Mouse (Mus musculus) CD4-positive, CD25-positive, alpha-beta regulatory T cell, adult 4 months (primary cell): ENCODE data around the gene Eef1akmt3. TPM values are rescaled to one million over a fixed set of nuclear protein-coding genes. Genes with fewer than 3 reads are reported as not detected.

Source experiments
- ATAC-seq: one replicate; pipeline ENCODE4 v1.8.0; 2017
- polyA plus RNA-seq, 2 experiments: library from polyadenylated mRNA; unstranded; fragments of 100-300 nt; shearing (Covaris generic); gene quantifications; one replicate each; pipeline ENCODE4 v1.2.1; 2017

Eef1akmt3 gene
- polyA plus RNA-seq, 2 experiments from 2014 or later, result 0.38 TPM; not detected in 1

DNA sequence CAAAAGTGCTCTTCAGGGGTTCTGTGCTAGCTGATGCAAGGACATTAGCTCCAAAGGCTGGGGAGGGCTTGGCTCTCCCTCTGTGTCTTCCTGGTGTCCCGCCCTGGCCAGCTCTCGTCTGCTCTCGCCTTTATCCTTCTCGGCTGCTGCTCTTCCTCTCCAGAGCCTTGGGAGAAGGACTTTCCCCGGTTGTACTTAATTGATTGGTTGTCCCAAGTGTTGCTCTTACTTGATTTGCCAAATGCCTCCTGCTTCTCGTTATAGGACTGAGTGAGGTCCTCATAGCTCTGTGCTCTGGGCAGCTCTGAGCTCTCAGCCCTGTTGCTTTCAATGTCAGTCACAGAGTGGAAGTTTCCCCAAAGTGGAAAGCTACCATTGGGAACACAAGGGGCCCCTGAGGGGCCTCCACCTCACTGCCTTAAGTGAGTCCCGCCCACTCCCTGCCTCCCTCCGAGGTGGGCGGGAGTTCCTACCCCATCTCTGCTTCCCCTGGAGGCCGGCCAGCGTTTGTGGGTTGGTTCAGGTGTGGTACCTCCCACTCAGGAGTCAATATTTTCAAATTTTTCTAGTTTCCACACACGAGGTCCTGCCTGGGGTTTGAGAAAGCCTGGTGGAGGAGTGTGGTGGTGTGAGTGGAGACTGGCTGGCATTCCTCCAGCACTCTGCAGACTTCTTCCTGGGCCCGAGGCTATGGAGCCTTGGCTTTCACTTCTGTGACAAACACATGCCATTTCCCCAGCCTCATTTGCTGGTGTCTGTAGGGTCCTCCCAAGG lies 43.8 kb downstream of the Eef1akmt3 start:
- no peak for ATAC-seq

DNA sequence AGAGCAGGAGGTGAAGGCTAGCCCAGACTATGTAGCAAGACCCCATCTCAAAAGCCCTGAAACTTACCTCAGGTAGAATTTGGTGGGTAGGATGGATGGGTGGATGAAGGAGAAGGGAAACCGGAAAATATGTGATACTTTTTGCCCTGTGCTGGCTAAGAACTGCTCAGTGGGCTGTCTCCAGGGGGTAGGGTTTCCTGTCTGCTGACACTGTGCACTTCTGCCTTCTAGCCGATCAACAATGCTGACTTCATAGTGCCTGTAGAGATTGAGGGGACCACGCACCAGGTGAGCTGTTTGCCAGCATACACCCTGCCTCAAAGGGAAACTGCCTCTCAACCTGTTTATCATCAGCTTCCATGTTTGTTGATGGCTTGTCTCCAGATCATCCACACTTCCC lies 47.7 kb downstream of the Eef1akmt3 start:
- ATAC-seq, result no peak

GRCm38 (mm10) chr10:126991676-126992075 lies 49.6 kb downstream of the Eef1akmt3 start:
- ATAC-seq, result no peak

GRCm38 (mm10) chr10:126990313-126991056 lies 50.8 kb downstream of the Eef1akmt3 start:
- peak; percentile 90 for ATAC-seq

DNA sequence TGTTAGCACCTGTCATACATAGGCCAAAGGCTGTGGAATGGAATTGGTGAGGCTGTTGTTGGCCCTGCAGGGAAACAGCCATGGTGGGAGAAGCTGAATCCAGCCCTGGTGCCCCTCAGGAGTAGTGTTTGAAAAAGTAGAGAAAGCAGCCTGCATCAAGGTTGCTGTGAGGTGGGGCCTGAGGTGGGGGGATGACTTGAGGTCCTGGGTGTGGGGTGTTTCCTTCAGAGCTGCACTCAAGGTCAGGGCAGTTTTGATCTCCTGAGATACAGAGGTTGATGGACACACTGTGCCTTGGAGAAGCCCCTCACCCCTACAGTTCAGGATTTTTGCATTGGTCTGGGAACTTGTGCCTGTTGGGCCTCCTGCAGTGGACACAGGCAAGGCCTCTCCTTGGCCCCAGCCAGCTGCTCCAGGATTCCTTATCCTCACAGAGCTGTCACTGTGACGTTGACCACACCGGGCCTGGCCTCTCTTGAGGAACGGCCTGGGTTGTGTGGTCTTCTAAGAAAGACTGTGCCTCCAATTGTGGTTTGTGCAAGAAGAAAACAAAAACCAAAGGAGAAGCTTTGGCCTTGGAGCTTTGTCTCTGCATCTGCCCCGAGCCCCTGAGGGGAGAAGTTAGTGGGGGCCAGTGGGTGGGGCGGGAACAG lies 52.7 kb downstream of the Eef1akmt3 start:
- ATAC-seq, result no peak

DNA sequence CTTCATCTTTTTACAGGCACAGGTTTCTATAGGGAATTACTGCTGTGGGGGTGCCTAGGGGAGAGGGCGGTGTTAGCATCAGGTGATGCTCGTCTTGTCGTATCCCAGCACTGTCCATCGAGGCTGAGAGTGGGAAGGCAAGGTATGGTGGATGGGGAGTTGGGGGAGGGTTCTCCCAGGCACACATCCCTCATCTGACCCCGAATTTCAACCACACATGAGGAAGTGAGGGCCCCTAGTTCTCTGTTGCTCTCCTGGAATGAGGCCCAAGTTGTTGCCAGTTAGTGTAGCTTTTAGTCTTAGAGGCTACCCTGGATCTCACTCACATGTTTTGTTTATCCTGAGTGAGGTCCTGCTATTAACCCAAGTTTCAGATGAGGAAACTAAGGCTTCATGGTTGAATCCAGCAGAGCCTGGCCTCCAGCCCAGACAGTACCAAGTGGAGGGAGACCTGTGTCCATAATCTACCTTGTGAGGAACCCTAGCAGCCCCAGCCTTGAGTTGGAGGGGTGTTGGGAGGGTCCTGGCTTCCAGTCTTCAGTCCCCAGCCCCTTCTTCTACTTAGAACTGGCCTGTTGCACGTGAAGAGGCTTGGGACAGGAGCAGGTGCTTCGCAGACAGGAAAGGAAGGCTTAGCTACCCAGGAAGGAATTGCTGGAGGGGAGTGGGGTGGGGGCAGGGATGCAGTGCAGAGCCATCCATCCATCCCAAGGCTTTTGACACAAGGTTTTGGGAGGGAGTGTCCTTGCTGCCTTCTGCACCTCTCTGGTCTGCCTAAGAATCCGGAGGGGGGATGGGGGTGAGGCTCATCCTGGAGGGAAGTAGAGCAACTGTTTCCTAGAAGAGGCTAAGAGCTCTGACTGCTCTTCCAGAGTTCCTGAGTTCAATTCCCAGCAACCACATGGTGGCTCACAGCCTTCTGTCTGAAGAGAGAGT lies 53.9 kb downstream of the Eef1akmt3 start:
- ATAC-seq, result no peak

GRCm38 (mm10) chr10:126986541-126986961 lies 54.8 kb downstream of the Eef1akmt3 start:
- ATAC-seq, result no peak

GRCm38 (mm10) chr10:126985579-126985978 lies 55.7 kb downstream of the Eef1akmt3 start:
- ATAC-seq, result no peak

GRCm38 (mm10) chr10:126985127-126985526 lies 56.2 kb downstream of the Eef1akmt3 start:
- no peak for ATAC-seq

DNA sequence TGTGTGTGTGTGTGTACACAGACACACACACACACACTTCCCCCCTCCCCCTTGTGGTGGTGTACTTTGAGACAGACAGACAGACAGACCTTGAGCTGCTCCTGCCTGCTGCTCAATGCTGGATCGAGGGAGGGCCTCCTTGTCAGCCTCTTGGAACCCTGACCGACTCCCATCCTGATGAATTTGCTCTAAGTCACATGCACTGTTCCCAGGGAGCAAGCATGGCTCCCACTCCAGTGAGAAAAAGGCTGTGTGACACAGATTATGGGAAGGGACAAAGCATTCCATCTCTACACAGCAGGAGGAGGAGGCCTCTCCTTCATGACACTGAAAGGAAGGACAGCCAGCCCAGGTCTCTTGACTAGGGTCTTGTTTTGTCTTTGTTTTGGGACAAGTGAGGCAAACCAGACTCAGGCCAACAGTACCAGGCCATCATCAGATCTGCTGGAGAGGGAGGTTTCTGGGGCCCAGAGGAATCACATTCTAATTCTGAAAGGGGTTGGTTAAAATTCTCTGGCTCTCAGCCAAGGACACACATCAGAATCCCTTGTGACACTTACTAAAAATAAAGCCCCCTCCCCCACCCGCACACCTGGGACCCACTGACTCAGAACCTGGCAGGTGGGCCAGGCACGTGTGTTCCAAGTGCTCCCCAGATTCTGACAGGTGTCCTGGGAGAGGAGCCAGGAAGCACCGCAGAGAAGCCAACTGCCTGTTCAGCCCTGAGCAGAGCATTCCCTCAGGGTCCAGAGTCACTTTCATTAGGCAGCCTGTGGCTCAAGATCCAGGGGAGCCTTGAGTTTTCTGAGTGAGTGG lies 56.9 kb downstream of the Eef1akmt3 start:
- no peak for ATAC-seq

DNA sequence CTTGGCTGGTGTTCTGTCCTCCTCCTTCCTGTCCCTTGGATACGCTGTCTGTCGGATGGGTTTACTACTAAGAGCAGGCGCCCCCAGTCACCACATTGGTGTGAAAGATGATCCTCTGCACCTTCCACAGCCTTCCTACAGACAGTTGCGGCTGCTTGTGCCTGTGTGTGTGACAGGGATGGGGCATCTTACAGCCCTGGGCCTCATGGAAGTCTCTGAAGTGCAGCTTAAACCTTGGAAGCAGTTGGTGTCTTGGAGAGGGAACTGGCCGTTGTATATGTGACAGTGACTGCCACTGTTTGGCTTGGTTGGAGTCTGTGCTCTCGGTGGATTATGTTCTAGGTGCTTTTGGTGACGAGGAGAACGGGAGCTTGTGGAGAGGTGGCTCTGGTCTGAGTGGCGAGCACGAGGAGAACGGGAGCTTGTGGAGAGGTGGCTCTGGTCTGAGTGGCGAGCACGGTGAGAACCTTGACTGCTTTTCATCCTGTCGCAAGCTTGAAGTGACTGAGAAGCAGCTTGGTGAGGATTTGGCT lies 58.1 kb downstream of the Eef1akmt3 start:
- ATAC-seq, result no peak

GRCm38 (mm10) chr10:126981746-126982145 lies 59.6 kb downstream of the Eef1akmt3 start:
- ATAC-seq, result no peak

Other genes starting within 250 kb of the Eef1akmt3 start
- gene Atp23, start 140.2 kb downstream of the Eef1akmt3 start, polyA plus RNA-seq, result 1 to 10 TPM; 2.7 to 6.1 TPM
- gene Ctdsp2, start 62.8 kb downstream of the Eef1akmt3 start, polyA plus RNA-seq, result 10 to 100 TPM; 35.4 to 37.8 TPM
- gene Avil, start 40.8 kb downstream of the Eef1akmt3 start, polyA plus RNA-seq, result under 1 TPM; 0.11 to 0.20 TPM
- gene Tsfm, start 10.7 kb downstream of the Eef1akmt3 start, polyA plus RNA-seq, result 10 to 100 TPM; 38.2 to 54.1 TPM
- 10 to 100 TPM; 29.9 to 30.2 TPM for gene Mettl1, start 99 bp downstream of the Eef1akmt3 start, polyA plus RNA-seq
- gene Cyp27b1, start 6.7 kb upstream of the Eef1akmt3 start, polyA plus RNA-seq, result under 1 TPM in 1 of 2 experiments, not detected in 1; 0.27 TPM
- under 1 TPM; 0.19 to 0.73 TPM for gene March9, start 18.7 kb upstream of the Eef1akmt3 start, polyA plus RNA-seq
- gene Cdk4, start 22.0 kb upstream of the Eef1akmt3 start, polyA plus RNA-seq, result 100 to 1,000 TPM; 294 to 347 TPM
- gene Tspan31, start 28.8 kb upstream of the Eef1akmt3 start, polyA plus RNA-seq, result 100 to 1,000 TPM in 1 of 2 experiments, 10 to 100 TPM in 1; 87.4 to 109 TPM
- 10 to 100 TPM; 29.8 to 34.6 TPM for gene Agap2, start 33.8 kb upstream of the Eef1akmt3 start, polyA plus RNA-seq
- 100 to 1,000 TPM in 1 of 2 experiments, 10 to 100 TPM in 1; 78.1 to 142 TPM for gene Os9, start 79.6 kb upstream of the Eef1akmt3 start, polyA plus RNA-seq
- gene B4galnt1, start 123.7 kb upstream of the Eef1akmt3 start, polyA plus RNA-seq, result 100 to 1,000 TPM; 166 to 206 TPM
- gene Slc26a10, start 139.1 kb upstream of the Eef1akmt3 start, polyA plus RNA-seq, result 1 to 10 TPM; 2.6 to 2.8 TPM
- under 1 TPM in 1 of 2 experiments, not detected in 1; 0.38 TPM for gene Arhgef25, start 148.6 kb upstream of the Eef1akmt3 start, polyA plus RNA-seq
- 10 to 100 TPM; 39.4 to 42.2 TPM for gene Dtx3, start 154.2 kb upstream of the Eef1akmt3 start, polyA plus RNA-seq
- 10 to 100 TPM; 24.2 to 39.3 TPM for gene Pip4k2c, start 170.1 kb upstream of the Eef1akmt3 start, polyA plus RNA-seq
- gene Kif5a, start 221.8 kb upstream of the Eef1akmt3 start, polyA plus RNA-seq, result not detected
- 10 to 100 TPM; 43.8 to 48.0 TPM for gene Dctn2, start 224.9 kb upstream of the Eef1akmt3 start, polyA plus RNA-seq
- gene Mbd6, start 247.5 kb upstream of the Eef1akmt3 start, polyA plus RNA-seq, result 10 to 100 TPM in 1 of 2 experiments, 1 to 10 TPM in 1; 4.0 to 14.7 TPM